Mouse (Mus musculus) fat pad, adult 2 months (tissue): ENCODE measurements around the gene Tnrc18.
A peak's percentile ranks its signal among the peaks of the same experiment; 100 is the strongest.
"Not testable (repeated sequence)": the region's sequence is repeated elsewhere in the genome, so short reads cannot be mapped to it uniquely, and the experiment has no call there.

Experiments
- DNase-seq: peaks from one replicate; pipeline ENCODE4 v3.0.0-alpha.2; 2011; ENCODE audit warnings: low read depth, low spot score; ENCODE audit errors: extremely low read depth

The Tnrc18 gene

DNA sequence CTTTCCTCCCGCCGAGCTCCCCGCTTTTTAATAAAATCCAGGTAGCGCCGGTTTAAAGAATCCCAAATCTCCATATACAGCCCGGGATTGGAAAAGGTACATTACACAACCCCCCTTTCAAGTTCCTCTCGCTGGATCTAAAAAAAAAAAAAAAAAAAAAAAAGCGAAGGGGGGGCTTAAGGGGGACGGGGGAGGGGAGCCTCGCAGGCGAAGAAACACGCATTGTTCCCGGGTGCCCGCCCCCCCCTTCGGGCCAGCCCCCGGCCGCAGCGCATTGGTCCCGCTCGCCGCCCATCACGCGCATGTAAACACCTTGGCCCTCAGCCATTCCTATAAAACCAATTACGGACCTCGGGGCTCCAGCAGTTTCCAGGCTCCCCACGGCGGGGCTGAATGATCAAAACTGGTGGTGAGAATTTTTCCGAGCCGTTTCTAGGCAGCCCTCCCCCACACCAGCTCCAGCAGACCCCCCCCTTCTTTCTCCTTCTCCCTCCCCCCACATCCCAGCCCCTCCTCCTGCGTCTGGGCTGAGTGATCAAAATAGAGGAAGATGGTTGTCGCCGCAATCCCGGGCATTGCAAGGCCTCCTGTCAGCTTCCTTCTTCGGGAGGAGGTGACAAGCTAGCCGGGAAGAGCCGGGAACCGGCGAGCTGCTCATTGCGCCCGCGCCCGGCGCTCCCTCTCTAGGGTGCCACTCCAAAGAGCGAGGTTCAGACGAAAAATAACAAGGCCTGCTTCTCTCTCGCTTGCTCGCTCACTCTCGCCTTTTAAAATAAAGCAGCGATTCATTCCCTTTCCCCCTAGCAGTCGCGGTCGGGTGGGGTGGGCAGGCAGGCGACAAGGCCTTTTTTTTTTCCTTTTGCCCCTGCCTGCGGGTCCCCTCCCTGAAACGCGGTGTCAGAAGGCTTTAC lies at the start of gene Tnrc18:
Gene Tnrc18 (minus strand): TSS at position 139 of the 911 bp plus-strand sequence.
- DNase-seq: peak; percentile 74

DNA sequence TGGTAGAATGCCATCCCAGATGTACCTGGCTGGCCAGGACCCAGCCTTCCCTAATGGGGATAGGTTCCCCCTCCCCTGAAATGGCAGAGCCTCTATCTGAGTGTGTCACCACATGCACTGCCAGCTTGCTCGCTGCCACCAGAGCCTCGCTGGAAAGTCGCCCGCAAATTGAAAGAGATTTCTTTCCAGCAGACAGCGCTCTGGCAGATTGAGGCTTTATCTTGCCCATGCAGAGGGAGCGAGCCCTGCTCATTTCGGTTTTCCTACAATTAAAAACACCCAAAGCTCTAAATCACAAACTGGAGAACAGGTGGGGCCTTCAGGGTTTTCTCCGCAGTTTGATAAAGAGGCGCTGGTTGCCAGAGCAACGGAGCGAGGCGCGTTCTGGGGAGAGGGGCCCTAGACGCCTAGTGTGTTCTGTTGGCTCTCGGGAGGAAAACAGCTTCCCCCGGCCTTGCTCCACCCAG lies 40.3 kb upstream of the Tnrc18 start:
- DNase-seq: no peak

DNA sequence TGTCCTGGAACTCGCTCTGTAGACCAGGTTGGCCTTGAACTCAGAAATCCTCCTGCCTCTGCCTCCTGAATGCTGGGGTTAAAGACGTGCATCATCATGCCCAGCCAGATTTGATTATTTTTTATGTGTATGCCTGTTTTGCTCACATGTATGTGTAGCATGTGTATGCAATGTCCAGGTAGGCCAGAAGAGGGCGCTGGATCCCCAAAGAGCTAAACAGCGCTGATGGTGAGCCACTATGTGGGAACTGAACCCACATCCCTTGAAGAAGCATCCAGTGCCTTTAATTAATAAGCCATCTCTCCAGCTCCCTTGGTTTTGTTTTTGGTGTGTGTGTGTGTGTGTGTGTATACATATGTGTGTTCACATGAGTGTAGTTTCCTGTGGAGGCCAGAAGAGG lies 38.9 kb upstream of the Tnrc18 start:
- no peak for DNase-seq

DNA sequence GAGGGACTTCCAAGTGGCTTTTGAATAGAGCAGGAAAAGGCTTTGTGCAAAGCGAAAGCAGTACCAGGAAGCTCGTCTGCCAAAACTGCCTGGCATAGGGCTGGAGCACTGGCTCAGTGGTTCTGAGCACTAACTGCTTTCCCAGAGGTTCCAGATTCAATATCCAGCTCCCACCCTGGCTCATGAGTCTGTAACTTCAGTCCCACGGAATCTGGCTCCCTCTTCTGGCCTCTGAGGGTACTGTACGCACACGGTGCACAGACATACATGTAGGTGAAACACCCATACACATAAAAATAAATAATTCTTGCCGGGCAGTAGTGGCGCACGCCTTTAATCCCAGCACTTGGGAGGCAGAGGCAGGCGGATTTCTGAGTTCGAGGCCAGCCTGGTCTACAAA lies 37.4 kb upstream of the Tnrc18 start:
- DNase-seq: no peak

DNA sequence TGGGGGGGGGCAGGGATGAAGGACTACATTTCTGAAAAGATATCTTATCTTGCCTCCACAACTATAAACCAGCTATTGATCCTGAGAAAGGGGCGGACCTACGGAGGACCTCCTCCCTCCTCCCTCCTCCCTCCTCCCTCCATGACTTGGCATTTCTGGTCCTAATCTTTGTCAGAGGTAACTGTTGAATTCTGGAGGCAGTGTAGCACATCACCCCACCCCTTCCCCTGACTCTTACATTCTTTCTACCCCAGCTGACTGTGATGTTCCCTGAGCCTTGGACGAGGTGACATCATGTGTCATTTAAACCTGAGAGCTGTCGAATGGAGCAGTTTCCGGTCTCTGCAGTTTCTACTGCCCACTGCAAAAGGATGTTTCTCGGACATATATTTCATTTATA lies 36.1 kb upstream of the Tnrc18 start:
- DNase-seq: no peak

DNA sequence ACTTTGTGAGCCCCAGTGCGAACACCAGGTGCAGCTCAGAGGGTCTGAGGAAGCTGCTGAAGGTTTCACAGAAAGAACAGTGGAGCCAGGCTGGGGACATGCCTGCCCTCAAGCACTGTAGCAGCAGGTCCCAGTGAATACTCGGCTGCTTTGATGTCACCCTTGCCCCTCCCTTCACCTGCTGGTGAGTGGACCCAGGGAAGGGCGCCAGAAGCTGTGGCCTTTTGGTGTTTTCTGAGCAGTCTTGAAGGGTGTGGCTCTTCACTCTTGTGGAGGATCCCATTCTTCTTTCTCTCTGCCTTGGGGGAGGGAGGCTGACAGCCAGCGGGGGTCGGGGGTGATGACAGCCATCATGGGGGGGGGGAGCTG lies 34.2 kb upstream of the Tnrc18 start:
- no peak for DNase-seq

DNA sequence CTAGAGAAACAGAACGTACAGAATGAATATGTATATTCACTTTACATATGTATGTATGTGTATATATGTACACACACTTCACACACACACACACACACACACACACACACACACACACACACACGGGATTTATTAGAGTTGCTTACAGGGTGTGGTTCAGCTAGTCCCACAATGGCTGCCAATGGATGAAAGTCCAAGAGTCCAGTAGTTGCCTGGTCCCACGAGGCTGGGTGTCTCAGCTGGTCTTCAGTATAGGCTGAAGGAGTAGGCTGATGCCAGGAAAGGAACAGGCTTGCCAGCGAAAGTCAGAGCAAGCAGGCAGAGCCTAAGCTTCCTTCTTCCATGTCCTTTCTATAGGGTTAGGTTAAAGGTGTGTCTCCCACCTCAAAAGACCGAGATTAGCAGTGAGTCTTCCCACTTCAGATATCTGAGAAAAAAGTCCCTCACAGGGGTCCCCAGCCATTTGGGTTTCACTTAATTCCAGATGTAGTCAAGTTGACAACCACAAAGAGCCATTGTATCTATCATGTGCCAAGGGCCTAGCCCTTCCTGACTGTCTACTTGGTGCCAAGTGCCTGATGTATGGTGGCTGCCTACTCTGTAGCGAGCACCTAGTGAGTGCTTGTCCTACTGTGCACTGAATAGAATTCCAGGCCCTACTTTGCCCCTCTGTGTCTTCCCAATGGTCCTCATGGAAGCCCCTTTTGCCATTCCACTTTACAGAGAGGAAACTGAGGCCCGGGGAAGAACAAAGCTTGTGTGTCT lies 33.6 kb upstream of the Tnrc18 start:
- DNase-seq: no peak

DNA sequence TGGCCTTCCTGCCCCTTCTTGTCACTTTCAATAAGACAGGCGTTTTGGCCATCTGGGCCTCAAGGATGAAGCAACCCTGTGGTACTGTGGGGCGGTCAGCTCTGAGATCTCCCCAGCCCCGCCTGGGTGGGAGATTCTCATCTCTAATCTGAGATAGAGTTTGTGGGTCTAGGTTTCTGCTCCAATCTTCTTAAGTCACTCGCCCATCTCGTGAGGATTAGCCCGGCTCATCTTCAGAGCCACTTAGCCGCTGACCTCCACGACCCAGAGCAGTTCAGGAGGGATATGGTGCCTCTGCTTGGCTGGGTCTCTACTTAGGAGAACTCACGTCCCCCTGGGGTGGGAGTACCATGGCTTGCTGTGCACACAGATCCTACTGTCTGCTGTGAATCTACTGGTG lies 33.0 kb upstream of the Tnrc18 start:
- no peak for DNase-seq

DNA sequence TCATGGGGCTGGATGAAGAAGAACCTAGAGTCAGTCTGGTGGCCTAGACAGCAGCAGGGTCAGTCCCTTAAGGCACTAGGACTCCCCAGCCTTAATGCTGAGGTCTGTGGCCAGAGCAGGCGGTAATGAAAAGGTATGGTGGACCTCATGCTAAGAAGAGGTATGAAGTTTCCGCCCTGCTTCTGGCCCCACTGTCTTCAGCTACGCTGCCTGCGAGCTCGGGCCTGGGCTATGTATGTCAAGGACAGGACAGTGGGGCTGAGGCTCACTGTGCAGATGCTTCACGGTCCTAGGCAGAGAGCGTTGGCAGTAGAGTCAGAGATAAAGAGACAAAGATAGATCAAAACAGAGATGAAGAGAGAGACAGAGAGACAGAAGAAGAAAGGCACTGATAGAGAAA lies 31.4 kb upstream of the Tnrc18 start:
- DNase-seq: no peak

DNA sequence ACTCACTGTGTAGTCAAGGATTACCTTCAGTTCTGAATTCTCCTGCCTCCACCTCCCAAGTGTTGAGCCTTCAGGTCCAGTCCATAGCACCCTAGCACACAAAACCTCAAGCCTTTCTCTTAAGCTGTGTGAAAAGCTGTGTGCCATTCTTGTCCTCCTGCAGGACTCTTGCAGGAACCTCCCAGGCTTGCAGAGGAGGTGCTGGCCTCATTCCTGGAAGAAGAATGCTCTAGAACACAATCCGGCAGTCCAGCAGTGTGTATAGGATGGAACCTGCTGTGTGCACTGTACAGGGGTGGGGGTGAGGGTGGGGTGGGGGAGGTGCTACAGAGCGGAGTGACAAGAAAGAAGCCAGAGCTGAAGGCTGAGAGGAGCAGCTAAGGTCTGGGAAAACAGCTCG lies 30.7 kb upstream of the Tnrc18 start:
- DNase-seq: no peak

DNA sequence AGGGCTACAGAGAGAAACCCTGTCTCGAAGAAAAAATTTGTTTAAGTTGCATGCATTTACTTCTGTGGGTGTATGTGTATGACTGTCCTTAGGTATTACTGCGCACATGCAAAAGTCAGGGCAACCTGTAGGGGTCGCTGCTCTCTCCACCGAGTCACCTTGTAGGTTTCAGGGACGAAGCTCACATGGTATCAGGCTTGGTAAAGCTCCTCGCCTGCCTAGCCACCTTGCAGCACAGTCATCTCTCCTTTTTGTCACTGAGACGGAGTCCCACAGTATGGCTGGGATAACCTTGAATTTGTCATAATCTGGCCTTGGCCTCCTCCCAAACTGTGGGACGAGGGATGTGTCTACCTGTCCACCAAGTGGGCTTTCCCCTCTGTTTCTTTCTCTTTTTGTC lies 27.0 kb upstream of the Tnrc18 start:
- no peak for DNase-seq

DNA sequence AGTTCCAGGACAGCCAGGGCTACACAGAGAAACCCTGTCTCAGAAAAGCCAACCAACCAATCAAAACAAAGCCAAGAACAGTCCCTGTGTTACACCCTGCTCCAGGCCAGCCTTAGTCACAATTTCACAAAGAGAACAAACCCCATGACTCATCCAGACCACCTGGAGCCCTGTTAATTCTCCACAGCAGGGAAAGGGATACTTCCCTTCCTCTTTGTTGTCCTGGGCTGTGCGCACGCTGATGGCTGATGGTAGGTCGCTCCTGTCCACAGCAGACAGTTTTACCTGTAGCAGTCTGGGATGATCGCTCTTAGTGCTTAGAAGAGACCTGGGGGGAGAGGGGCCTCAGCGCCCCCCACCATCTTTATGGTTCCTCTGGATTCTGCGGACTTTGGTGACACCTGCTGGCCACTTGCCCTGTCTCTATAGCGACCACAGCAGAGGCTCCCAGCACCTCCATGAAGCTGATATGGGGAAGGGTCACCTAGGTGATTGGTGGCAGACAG lies 24.7 kb upstream of the Tnrc18 start:
- DNase-seq: no peak

DNA sequence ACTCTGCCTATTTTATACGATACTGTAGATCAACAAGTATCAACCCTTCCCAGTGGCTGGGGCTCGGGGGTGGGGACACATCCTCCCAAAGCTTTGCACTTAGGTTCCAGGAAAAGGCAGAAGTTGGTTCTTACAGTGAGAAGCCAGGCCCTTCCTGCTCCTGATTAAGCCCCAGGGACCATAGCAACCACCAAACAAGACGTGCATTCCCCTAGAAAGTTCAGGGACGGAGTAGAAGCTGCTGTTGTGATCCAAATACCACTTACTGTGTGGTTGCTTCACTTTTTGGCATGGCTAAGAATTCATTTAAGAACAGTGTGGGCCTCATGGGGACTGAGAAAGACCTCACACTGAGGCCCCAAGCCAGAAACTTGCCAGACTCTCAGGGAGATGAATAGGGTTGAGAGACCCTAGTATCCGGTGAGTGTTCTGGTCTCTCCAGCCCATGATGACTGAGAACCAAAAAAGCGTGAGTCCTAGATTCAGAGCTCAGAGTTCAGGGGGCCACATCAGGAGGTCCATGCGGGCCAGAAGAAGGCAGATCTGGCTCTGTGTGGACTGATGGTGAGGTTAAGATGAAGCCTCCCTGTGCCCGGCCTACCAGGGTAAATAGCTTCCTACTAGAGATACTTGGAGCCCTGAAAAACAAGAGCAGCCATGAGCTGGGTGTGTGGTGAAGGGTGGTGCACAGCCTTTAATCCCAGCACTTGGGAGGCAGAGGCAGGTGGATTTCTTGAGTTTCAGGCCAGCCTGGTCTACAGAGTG lies 24.1 kb upstream of the Tnrc18 start:
- DNase-seq: no peak

DNA sequence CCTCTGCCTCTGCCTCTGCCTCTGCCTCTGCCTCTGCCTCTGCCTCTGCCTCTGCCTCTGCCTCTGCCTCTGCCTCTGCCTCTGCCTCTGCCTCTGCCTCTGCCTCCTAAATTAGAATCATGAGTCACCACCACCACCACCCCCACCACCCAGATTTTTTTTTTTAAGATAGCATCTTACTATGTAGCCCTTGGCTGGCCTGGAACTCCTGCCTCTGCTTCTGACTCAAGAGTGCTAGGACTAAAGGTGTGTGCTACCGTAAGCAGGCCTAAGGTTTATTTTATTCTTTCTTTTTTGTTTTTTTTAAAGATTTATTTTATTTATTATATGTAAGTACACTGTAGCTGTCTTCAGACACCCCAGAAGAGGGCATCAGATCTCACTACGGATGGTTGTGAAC lies 20.0 kb upstream of the Tnrc18 start:
- DNase-seq: not testable (repeated sequence)

DNA sequence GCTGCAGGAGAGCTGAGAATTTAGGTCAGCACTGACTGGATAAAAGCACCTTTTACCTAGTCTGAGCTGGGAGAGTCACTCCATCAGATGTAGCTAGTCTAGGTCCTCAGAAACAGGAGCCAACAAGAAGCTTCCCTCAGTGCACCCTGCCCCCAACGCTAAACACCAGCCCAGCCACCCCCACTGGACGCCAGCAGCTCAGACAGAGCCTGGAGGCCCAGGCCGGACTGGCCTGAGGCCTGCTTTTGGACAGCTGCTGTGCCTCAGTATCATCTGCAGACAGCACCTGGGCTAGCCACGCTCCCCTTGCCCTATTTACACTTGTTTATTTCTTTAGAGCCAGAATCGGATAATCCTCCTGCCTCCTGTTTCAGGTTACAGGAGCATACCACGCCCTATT lies 19.4 kb upstream of the Tnrc18 start:
- DNase-seq: no peak

DNA sequence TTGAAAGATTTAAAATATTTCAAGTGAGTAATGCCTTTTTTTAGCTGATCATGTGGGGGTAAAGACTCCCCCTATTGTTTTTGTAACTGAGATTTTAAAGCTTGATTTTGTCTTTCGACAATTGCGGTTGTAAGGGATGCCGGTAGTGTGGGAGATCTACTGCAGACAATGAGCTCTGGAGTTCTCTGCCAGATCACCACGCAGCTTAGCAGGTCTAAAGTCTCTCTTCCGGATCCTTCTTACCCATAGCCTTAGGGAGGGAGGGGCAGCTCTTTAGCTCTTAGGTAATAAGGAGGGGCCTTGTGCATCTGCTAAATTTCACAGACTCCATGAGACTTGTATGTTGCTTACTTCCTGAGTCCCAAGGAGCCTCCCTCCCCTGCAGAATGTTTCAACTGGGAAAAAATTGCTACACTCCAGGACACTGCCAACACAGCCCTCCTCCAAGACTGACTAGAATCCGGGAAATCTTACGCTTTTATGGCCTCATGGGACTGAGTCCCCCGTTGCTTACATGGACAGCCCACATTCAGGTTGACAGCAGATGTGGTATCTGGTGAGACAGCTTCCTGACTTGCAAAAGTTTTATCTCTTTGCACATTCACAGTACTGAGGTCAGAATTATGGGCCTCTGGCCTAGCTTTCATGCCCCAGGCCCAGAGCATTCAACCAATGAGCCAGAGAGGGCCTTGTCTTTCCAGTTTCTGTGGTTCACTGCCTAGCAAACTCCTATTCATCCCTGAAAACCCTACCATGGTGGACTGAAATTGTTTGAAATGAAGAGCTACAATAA lies 16.4 kb upstream of the Tnrc18 start:
- DNase-seq: no peak

DNA sequence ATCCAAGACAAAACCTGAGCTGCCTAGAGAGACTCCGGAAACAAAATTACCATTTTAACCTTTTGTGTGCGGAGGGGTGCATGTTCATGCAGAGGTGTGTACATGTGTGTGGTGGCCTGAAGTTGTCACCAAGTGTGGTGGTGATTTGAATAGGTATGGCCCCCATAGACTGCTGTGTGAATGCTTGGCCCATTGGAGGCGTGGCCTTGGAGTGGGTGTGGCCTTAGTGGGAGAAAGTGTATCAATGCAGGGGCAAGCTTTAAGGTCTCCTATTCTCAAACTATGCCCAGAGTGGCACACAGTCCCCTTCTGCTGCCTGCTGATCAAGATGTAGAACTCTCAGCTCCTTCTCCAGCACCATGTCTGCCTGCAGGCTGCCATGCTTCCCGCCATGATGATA lies 8.7 kb upstream of the Tnrc18 start:
- no peak for DNase-seq

DNA sequence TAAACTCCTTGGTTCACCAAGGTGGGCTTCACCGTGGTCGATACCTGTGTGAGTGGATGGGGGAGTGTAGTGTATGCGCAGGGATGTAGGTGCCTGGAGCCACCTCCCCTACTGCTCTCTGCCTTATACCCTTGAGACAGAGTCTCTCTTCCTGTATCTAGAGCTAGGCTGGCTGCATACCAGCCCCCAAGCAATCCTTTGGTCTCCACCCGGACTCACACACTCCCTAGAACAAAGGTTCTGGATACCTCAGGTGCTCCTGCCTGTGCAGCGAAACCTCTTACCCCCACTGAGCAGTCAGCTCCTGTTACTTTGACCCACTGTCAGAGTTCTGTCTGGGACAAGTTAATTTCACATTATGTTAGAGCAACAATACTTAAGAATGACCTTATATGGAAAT lies 8.2 kb upstream of the Tnrc18 start:
- no peak for DNase-seq

DNA sequence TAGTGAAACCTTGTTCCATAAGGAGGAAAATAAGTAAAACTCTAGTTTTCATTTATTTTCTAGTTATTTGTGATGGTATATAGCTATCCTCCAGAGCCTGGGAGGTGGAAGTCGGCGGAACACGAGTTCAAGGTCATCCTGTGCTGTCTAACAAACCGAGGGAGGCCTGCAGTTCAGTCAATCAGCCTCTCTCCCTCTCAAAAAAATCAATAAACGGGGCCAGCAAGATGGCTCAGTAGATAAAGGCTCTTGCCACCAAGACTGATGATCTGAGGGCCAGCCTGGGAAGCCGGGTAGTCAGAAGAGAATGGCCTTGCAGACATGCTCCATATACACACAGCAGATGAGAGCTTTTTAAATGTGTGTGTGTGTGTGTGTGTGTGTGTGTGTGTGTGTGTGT lies 6.6 kb upstream of the Tnrc18 start:
- no peak for DNase-seq
